Mouse (Mus musculus) brain, embryonic 14.5 days (tissue): Measurements from ENCODE around the gene Gstm3. TPM values are rescaled to one million over a fixed set of nuclear protein-coding genes. Genes with fewer than 3 reads are reported as not detected.
A peak's percentile ranks its signal among the peaks of the same experiment; 100 is the strongest.

ENCODE experiments used
- DNase-seq: peaks from one replicate; pipeline ENCODE4 v3.0.0-alpha.2; 2011; ENCODE audit warnings: low read depth
- CTCF ChIP-seq: fragments of 200-500 bp; IDR thresholded peaks from 2 replicates; pipeline ENCODE4 v1.5.1; 2012; ENCODE audit warnings: inconsistent platforms, mild to moderate bottlenecking, moderate library complexity, borderline replicate concordance; ENCODE audit not compliant: insufficient read depth, insufficient read length; ENCODE audit errors: extremely low read depth
- POLR2A ChIP-seq: fragments of 200-500 bp; IDR thresholded peaks from 2 replicates; pipeline ENCODE4 v1.6.1; 2012; ENCODE audit warnings: mild to moderate bottlenecking, inconsistent platforms, borderline replicate concordance; ENCODE audit not compliant: poor library complexity, insufficient read depth, insufficient read length, severe bottlenecking; ENCODE audit errors: extremely low read depth
- polyA plus RNA-seq: library from polyadenylated mRNA; depleted of rRNA; stranded (reverse); fragments of >200 nt; gene quantifications from 2 replicates; pipeline ENCODE4 v1.2.3, GENCODE M21; 2012; rRNA removed

Gstm3 gene
- polyA plus RNA-seq, 1 experiment: not detected

GRCm38 (mm10) chr3:107920348-107920747, 48.7 kb downstream of the Gstm3 start:
- no peak for DNase-seq

GRCm38 (mm10) chr3:107917783-107918408, 51.2 kb downstream of the Gstm3 start:
- peak; percentile 56; the same call in 1 of the 2 replicates for TF ChIP-seq CTCF
- TF ChIP-seq POLR2A: no peak
- DNase-seq: peak; percentile 81

More at GRCm38 (mm10) chr3:107920348-107920747, 48.7 kb downstream of the Gstm3 start:
- no peak for TF ChIP-seq POLR2A
- TF ChIP-seq CTCF: no peak

- TF ChIP-seq POLR2A (no peak), CTCF (peak; percentile 43; the same call in 1 of the 2 replicates)
- no peak for DNase-seq
These were observed 52.0 kb downstream of the Gstm3 start for GRCm38 (mm10) chr3:107917097-107917496.

- TF ChIP-seq CTCF: no peak
- TF ChIP-seq POLR2A: no peak
- no peak for DNase-seq
These were observed 52.4 kb downstream of the Gstm3 start for GRCm38 (mm10) chr3:107916674-107917073.

Other genes starting within 250 kb of the Gstm3 start
- 6.4 and 8.5 TPM in 2 replicates for gene Csf1, start 208.8 kb downstream of the Gstm3 start, polyA plus RNA-seq
- not detected in 2 replicates for gene Eps8l3, start 92.1 kb downstream of the Gstm3 start, polyA plus RNA-seq
- gene Gstm5, start 73.5 kb downstream of the Gstm3 start, polyA plus RNA-seq: 145 and 147 TPM in 2 replicates
- 72.4 and 90.8 TPM in 2 replicates for gene Gstm7, start 37.5 kb downstream of the Gstm3 start, polyA plus RNA-seq
- 7.9 and 9.5 TPM in 2 replicates for gene Gstm6, start 25.5 kb downstream of the Gstm3 start, polyA plus RNA-seq
- 5.8 and 6.9 TPM in 2 replicates for gene Gstm2, start 17.2 kb upstream of the Gstm3 start, polyA plus RNA-seq
- gene Gstm1, start 48.7 kb upstream of the Gstm3 start, polyA plus RNA-seq: 33.4 and 38.5 TPM in 2 replicates
- 13.2 and 15.3 TPM in 2 replicates for gene Gstm4, start 75.6 kb upstream of the Gstm3 start, polyA plus RNA-seq
- gene Ampd2, start 117.4 kb upstream of the Gstm3 start, polyA plus RNA-seq: 111 and 118 TPM in 2 replicates
- 0.05 and 0.18 TPM in 2 replicates for gene Gnat2, start 123.5 kb upstream of the Gstm3 start, polyA plus RNA-seq
- gene Gnai3, start 176.9 kb upstream of the Gstm3 start, polyA plus RNA-seq: 79.0 and 86.6 TPM in 2 replicates
- 1.5 and 2.6 TPM in 2 replicates for gene Gpr61, start 185.6 kb upstream of the Gstm3 start, polyA plus RNA-seq
- 19.5 and 25.0 TPM in 2 replicates for gene Amigo1, start 217.1 kb upstream of the Gstm3 start, polyA plus RNA-seq
- 8.4 and 8.7 TPM in 2 replicates for gene Cyb561d1, start 231.9 kb upstream of the Gstm3 start, polyA plus RNA-seq
- 50.1 and 55.9 TPM in 2 replicates for gene Atxn7l2, start 241.7 kb upstream of the Gstm3 start, polyA plus RNA-seq